Mouse (Mus musculus): ENCODE measurements around the gene Ttf2.
A peak's percentile ranks its signal among the peaks of the same experiment; 100 is the strongest.

Ttf2 gene

DNA sequence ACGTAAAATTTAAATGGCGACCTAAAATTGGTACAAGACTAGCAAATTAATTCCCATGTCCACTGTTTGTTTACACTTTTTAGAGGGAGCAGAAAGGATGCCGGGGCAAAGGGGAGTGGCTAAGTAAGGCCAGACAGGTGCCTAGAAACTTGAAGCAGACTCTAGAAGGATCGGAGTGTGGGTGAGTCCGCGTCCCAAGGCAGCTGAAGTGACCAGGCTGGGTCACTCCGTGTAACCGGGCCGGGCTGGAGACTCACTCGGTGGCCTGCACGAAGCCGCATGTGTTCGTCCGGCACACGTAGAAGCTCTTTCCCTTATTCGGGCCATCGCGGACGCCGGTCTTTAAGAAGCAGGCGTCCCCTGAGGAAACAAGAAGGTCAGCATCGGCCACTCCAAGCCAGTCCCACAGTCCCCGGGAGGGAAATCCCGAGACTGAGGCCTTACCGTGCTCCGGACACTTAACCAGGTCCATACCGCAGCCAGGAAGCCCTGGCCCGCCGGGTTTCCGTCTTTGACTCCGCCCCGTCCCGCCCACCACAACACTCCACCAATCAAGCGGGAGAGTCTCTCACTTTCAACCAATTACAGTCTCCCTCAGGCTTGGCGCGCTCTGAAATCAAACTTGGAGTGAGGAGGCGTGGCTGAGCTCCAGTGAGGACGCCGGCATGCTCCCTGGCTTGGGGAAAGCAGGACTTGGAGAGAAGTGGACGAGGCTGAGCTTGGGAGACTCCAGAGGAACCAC lies at the start of gene Ttf2:
Gene Ttf2, minus strand, starts transcription at position 488 of the 742 bp plus-strand sequence.
- peak; percentile 75 to 90 for DNase-seq (ENCODE audit: low spot score in 2 of 2)

DNA sequence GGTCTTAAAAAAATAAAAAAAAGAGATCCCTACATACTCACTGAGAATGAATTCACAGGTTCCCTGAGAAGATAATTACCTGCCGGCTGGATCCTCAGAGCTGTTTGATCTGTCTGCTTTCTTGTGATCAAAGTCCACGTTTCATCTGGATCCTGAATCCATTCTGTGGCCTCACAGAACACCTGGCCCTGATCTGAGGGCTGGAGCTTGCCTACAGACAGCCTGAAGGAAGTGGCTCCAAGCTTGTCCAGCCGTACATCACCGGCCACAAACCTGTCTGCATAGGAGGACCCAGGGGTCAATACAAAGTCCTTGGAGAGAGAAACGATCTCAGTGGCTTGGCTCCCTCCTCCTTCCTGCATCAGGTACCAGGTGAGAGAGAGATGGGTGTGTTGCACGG lies 49.0 kb upstream of the Ttf2 start:
- no peak for DNase-seq (ENCODE audit: low spot score in 2 of 2)

DNA sequence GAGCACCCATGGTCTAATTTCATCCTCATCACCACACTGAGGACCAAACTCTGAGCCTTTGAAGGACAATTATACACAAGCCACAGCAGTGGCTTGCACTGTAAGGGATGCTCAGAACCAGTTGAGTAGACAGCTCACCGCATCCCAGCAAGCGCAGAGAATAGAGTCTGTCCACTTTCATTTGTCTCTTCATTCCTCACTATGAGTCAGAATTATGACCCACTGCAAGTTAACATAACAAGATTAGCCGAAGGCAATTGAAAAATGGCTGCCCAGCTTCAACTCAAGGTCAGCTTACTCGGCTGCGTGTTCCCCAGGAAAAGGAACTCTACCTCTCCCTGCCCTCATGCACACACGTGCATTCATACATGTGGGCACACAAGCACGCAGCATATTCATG lies 46.6 kb upstream of the Ttf2 start:
- DNase-seq (ENCODE audit: low spot score in 2 of 2), result no peak

GRCm38 (mm10) chr3:101015254-101015653 lies 45.8 kb upstream of the Ttf2 start:
- DNase-seq (ENCODE audit: low spot score in 2 of 2), result no peak

- DNase-seq (ENCODE audit: low spot score in 2 of 2), result no peak
Observed at GRCm38 (mm10) chr3:101013536-101013935, 44.1 kb upstream of the Ttf2 start.

DNA sequence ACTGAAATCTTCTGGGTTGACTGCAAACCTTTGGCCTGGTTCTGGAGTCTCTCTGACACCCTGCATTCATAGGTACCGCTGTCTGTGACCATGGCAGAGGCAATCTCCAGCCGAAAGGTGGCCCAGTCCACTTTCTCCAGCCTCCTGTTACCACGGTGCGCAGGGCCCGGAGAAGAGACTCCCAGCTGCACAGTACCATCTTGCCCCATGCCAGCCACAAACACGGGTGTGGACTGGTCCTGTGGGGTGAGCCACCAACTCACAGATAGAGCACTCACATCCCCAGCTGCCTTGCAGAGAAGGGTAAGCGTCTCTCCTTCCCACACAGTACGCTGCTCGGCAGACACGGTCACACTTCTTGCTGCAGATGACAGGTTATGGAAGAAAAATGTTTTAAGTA lies 43.5 kb upstream of the Ttf2 start:
- DNase-seq (ENCODE audit: low spot score in 2 of 2), result no peak

DNA sequence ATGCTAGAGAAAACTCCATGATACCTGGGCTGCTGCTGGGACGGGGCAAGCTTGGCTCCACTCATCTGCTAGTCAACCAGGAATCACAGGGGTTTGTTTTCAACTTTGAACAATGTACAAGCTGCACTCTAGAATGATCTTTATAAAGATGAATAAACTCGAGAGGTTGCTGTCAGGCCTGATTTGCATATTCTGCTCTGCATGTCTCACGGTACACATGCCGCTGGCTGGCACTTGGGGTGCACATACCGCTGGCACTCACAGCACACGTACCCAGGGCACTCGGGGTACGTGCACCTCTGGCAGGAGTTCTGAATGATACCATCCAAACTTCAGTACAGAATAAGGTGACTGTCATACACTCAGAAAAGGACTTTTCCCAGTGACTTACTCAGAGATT lies 43.1 kb upstream of the Ttf2 start:
- DNase-seq (ENCODE audit: low spot score in 2 of 2), result no peak

GRCm38 (mm10) chr3:101012131-101012571 lies 42.7 kb upstream of the Ttf2 start:
- peak; percentile 35 to 59 for DNase-seq (ENCODE audit: low spot score in 2 of 2)

DNA sequence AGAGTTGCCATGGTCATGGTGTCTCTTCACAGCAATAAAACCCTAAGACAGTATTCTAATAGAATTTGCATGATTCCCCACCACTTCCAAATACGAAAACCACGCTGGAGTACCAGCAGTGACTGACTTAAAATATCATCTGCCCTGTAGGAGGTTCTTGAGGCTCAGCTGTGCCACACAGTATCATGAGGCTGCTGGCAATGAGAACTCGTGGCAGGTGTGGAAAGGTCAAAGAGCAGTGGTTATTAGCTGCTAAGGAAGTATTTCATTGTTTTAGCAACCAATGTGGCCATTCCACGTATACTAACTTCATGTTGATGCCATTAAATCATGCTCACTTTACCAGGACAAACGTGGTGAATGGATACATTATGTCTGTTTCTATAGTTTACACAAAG lies 41.7 kb upstream of the Ttf2 start:
- DNase-seq (ENCODE audit: low spot score in 2 of 2), result no peak

DNA sequence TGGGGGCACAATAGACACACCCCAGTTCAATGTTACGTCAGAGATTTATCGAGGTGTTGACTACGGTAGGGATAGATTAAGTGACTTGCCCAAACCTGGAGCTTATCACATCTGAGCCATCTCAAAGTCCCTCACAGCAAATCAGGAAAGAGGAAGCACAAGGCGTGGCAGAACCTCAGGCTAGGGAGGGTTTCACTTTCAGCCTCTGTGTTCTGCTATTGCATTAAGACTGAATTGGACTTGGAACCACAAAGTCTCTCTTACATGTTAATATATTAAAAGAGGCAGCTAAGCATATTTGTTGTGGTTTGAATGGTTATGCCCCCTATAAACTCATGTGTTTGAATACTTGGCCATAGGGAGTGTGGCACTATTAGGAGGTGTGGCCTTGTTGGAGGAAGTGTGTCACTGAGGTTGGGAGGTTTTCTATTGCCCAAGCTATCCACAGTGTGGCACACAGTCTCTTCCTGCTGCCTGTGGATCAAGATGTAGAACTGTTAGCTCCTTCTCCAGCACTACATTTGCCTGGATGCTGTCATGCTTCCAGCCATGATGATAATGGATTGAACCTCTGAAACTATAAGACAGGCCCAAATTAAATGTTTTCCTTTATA lies 41.2 kb upstream of the Ttf2 start:
- no peak for DNase-seq (ENCODE audit: low spot score in 2 of 2)

DNA sequence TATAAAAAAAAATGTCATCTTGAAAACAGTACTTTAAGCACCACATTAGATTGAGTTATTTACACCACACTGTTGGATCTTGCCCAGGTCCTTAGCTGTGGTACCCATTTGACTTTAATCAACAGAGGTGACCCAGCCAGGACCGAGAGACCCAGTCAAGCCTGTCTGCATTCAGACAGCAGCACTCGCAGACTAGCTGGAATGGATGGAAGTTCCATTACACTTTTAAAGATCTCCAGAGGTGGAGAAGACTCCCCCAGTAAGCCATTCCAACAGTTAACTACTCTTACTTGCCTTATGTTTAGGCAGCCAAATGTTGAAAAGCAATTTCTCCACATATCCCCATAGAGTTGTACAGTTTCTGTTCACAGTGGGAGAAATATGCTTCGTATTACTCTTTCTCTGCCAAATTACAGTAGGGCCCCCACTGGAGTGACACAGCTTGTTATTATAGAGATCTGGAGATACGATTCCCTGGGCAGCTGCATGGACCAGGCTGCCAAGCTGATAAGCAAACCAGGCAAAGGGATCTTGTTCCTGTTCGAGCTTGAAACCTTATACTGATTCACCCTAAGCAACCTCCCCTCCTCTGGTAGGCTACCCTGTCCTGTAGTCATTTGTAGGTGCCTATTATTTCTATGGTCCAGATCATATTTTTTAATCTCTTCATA lies 37.8 kb upstream of the Ttf2 start:
- DNase-seq (ENCODE audit: low spot score in 2 of 2), result no peak

- no peak for DNase-seq (ENCODE audit: low spot score in 2 of 2)
Observed at GRCm38 (mm10) chr3:101005392-101005791, 35.9 kb upstream of the Ttf2 start.

DNA sequence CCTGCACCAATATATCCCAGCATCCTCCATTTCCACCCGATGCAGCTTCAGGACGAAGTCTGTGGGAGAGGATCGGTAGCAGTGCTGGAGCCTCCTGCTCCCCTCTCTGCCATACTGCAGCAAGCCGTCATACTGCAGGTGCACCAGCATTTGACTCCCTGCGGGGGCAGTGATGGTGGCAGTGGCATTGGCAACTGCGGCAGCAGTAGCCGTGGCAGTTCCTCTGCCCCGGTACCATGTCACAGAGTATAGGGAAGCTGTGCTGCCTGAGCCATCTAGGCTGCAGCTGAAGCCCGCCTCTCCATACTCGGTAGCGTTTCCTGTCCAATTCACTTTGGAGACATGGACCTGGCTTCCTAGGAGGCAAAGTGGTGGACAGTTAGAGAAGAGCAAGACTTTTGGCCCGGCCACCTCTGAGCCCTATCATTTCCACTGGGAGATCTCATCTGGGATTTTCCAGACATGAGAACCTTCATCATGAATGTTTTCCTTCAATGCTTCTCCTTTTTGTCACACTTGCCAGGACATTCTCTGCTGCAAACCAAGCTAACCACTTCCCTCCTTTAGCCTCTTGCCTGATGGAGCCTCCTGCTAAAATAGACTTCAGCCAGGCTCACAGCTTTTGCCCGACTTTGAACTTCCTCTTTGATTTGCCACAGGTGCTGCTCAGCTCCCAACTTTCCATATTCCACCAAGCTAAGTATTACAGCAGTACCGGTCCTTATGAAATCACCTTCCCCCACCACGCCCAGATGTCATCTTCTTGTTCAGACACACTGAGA lies 34.3 kb upstream of the Ttf2 start:
- DNase-seq (ENCODE audit: low spot score in 2 of 2), result no peak

GRCm38 (mm10) chr3:100999732-101000131 lies 30.3 kb upstream of the Ttf2 start:
- no peak for DNase-seq (ENCODE audit: low spot score in 2 of 2)

GRCm38 (mm10) chr3:100998904-100999340 lies 29.5 kb upstream of the Ttf2 start:
- DNase-seq (ENCODE audit: low spot score in 2 of 2), result peak in 1 of 2 experiments; percentile 48

GRCm38 (mm10) chr3:100997785-100998570 lies 28.5 kb upstream of the Ttf2 start:
- peak in 1 of 2 experiments; percentile 25 for DNase-seq (ENCODE audit: low spot score in 2 of 2)

- DNase-seq (ENCODE audit: low spot score in 2 of 2), result no peak
Observed at GRCm38 (mm10) chr3:100994252-100994651, 24.8 kb upstream of the Ttf2 start.

DNA sequence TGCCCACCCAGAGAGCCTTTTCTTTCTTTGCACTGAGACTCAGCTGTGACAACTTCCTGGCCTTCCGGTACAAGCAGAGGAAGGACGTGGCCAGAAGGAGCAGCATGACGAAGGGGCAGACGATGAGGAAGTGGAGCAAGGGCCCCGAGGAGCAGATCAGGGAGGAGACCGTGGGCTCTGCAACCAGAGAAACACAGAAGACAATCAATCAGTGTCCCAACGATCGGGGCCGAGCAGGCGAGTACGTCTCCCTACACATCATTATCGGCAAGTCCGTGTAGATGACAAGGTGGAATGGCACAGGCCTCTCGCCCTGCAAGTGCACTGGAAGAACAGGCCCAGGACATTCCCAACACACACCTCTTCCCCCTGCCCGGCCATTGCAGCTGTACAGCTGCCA lies 24.3 kb upstream of the Ttf2 start:
- no peak for DNase-seq (ENCODE audit: low spot score in 2 of 2)

DNA sequence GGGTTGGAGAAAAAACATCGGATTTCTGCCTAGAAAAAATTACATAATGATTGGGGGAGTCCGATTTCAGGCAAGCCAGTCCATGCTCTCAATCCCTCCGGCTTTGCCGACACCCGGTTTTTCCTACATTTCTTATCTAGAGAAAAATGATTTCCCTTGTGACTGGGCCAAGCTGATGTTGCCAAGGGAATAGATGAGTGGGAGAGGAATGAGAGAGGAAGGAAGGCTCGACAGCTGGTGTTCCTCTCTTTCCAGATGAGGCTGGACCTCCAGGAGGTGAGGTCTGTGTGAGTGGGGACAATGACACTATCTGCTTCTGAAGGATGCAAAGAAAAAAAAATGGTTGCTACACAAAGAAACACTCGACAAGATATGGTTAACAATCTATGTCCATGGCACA lies 23.7 kb upstream of the Ttf2 start:
- DNase-seq (ENCODE audit: low spot score in 2 of 2), result no peak

GRCm38 (mm10) chr3:100990231-100990630 lies 20.8 kb upstream of the Ttf2 start:
- no peak for DNase-seq (ENCODE audit: low spot score in 2 of 2)

DNA sequence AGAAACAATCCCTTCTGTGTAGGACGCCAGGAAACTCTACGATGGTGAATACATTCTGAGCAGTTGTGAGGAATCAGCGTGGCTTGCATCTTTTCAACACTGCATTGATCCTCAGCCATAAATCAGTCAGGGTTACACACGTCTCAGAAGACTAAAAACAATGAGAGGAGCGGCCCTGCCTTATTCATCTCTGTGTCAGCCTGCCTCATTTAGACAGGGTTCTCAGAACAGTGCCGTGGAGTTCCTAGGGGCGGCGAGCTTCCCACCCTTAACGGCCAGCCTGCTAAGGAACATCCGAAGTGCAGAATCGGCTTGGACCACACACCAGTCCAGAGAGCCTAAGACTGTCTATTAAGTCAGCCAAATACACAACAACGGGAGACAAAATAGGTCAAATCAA lies 20.0 kb upstream of the Ttf2 start:
- DNase-seq (ENCODE audit: low spot score in 2 of 2), result no peak
